Mouse (Mus musculus): ENCODE measurements around the gene Igsf21. TPM values are rescaled to one million over a fixed set of nuclear protein-coding genes. Genes with fewer than 3 reads are reported as not detected.
A peak's percentile ranks its signal among the peaks of the same experiment; 100 is the strongest.

The Igsf21 gene
- polyA plus RNA-seq, 1 experiment from 2014 or later = 30.0 TPM

DNA sequence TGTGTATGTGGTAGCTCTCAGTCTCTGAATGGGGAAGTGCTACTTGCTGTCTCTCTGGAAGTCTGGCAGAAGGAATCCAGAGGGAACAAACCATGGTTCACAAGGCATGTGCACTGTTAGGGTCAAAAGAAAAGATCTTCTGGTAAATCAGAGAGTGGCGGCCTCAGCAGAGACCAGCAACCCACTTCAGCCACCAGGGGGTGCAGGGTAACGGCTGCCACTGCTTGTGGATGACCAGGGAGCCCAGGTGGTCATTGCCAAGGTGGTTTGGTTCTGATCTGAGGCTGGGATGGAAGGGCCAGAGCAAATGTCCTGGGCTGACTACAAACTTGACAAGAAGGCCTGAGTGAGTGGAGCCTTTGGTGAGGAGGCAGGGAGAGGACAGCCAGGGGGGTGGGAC is 150.3 kb downstream of the Igsf21 start:
- Histone ChIP-seq H3K4me1 (ENCODE audit: control insufficient read depth, insufficient read depth, low read length) (peaks cover 7% of the 10 kb centered on the region), H3K4me2 (ENCODE audit: low read length) (no peak overlapping the region), H3K9ac (ENCODE audit: low read length) (no peak overlapping the region), H3K27me3 (replicated peaks; ENCODE audit: control insufficient read depth, insufficient read depth, low read length) (no peaks in the 10 kb centered on the region), H3K36me3 (ENCODE audit: control insufficient read depth, insufficient read depth, low read length) (no peaks in the 10 kb centered on the region), H3K4me3 (ENCODE audit: low read depth, low read length) (no peak overlapping the region), H3K27ac (ENCODE audit: low read depth, low read length) (no peak overlapping the region), H3K9me3 (replicated peaks; ENCODE audit: control insufficient read depth, low read length) (no peaks in the 10 kb centered on the region)
- no peak for DNase-seq (ENCODE audit: low spot score)
- WGBS = 62% methylated on average over 2 of the region's 2 CpGs
- ATAC-seq = no peak

DNA sequence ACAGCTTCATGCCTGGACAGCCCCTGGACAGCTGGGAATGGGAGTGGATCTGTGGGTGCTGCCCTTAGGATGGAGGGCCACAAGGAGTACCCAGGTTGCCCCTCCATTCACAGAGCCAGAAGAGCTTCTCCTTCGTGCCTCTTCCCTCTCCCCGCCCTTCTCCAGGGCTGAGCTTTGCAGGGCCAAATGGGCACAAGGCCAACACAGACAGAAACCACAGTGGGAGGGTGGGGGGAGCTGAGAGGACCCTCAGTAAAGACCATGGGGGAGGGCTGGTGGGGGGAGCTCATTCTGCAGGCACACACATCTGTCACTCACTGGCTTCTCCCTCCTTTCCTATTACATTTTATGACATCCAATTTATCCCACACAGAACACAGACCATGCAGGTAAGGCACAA is 151.7 kb downstream of the Igsf21 start:
- WGBS = 7% methylated on average over 2 of the region's 2 CpGs
- H3K4me1 ChIP-seq (ENCODE audit: control insufficient read depth, insufficient read depth, low read length) = peaks cover 7% of the 10 kb centered on the region
- H3K27ac ChIP-seq (ENCODE audit: low read depth, low read length) = no peak overlapping the region
- no peaks in the 10 kb centered on the region for H3K27me3 ChIP-seq (replicated peaks; ENCODE audit: control insufficient read depth, insufficient read depth, low read length)
- no peak overlapping the region for H3K4me3 ChIP-seq (ENCODE audit: low read depth, low read length)
- H3K9me3 ChIP-seq (replicated peaks; ENCODE audit: control insufficient read depth, low read length) = no peaks in the 10 kb centered on the region
- no peaks in the 10 kb centered on the region for H3K36me3 ChIP-seq (ENCODE audit: control insufficient read depth, insufficient read depth, low read length)
- no peak overlapping the region for H3K9ac ChIP-seq (ENCODE audit: low read length)
- no peak overlapping the region for H3K4me2 ChIP-seq (ENCODE audit: low read length)
- DNase-seq (ENCODE audit: low spot score) (peak; percentile 54), ATAC-seq (no peak)

DNA sequence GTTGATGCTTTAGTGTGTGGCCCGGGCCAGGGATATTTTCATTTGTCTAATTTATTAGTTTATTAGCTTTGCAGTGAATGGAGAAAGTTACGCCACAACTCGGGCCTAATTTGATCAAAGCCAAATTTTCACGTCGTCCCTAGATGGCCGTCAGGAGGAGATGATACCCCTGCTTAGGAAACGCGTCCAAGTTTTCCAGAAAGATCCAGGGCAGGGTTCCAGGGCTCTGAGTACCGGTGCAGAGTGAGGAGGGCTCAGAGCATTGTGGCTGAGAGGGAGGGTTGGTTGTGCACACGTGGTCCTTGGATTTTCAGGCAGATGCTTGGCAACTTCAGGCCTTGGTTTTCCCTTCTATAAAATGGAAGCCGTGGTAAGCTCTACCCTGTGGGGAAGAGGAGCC is 154.2 kb downstream of the Igsf21 start:
- ATAC-seq = no peak
- Histone ChIP-seq H3K27ac (ENCODE audit: low read depth, low read length) (no peak overlapping the region), H3K9me3 (replicated peaks; ENCODE audit: control insufficient read depth, low read length) (no peaks in the 10 kb centered on the region), H3K4me2 (ENCODE audit: low read length) (no peak overlapping the region), H3K4me3 (ENCODE audit: low read depth, low read length) (no peak overlapping the region), H3K9ac (ENCODE audit: low read length) (no peak overlapping the region), H3K27me3 (replicated peaks; ENCODE audit: control insufficient read depth, insufficient read depth, low read length) (no peaks in the 10 kb centered on the region), H3K36me3 (ENCODE audit: control insufficient read depth, insufficient read depth, low read length) (no peaks in the 10 kb centered on the region), H3K4me1 (ENCODE audit: control insufficient read depth, insufficient read depth, low read length) (peaks cover 7% of the 10 kb centered on the region)
- no peak for DNase-seq (ENCODE audit: low spot score)
- 77% methylated on average over 11 of the region's 11 CpGs for WGBS

DNA sequence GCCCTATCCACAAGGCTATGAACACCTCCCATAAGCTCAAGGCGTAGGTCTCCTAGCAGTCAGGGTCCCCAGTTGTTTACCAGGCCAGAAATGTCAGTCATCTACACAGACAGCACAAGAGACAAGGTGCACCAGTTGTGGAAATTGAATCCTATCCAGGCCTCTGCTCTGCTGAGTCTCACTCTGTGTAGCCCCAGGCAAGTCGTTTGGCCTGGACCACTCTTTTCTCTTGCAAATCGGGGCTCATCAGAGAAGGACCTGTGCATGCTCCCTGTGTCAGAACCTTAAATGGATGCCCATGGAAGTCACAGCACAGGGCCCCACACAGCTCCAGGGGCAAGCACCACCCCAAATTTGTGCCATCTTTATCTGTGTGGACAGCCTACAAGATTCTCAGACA is 154.9 kb downstream of the Igsf21 start:
- Histone ChIP-seq H3K4me1 (ENCODE audit: control insufficient read depth, insufficient read depth, low read length) (peaks cover 7% of the 10 kb centered on the region), H3K27ac (ENCODE audit: low read depth, low read length) (no peak overlapping the region), H3K4me3 (ENCODE audit: low read depth, low read length) (no peak overlapping the region), H3K9me3 (replicated peaks; ENCODE audit: control insufficient read depth, low read length) (no peaks in the 10 kb centered on the region), H3K36me3 (ENCODE audit: control insufficient read depth, insufficient read depth, low read length) (no peaks in the 10 kb centered on the region), H3K9ac (ENCODE audit: low read length) (no peak overlapping the region), H3K4me2 (ENCODE audit: low read length) (no peak overlapping the region), H3K27me3 (replicated peaks; ENCODE audit: control insufficient read depth, insufficient read depth, low read length) (no peaks in the 10 kb centered on the region)
- ATAC-seq (no peak), DNase-seq (ENCODE audit: low spot score) (no peak)
- 63% methylated on average over 3 of the region's 3 CpGs for WGBS

DNA sequence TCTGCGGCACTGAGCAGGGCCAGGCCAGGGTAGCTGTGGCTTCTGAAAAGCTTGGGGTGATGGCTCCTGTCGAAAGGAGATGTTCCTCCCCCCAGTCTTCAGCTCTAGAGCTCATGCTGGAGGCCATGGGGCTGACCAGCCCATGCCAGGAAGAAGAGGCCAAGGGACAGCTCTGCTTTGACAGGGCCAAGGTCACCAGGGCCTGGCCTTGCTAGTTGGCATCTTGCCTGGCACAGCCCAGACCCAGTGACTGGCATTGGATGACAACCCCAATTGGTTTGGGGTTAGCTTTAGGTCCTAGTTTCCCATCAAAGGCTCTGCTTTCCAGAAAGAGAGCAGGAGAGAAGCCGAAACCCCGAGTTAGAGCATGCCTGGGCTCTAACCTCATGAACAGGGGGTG is 156.9 kb downstream of the Igsf21 start:
- no peaks in the 10 kb centered on the region for H3K27me3 ChIP-seq (replicated peaks; ENCODE audit: control insufficient read depth, insufficient read depth, low read length)
- no peak for DNase-seq (ENCODE audit: low spot score)
- H3K36me3 ChIP-seq (ENCODE audit: control insufficient read depth, insufficient read depth, low read length) = no peaks in the 10 kb centered on the region
- no peak overlapping the region for H3K9ac ChIP-seq (ENCODE audit: low read length)
- no peaks in the 10 kb centered on the region for H3K9me3 ChIP-seq (replicated peaks; ENCODE audit: control insufficient read depth, low read length)
- no peak overlapping the region for H3K4me2 ChIP-seq (ENCODE audit: low read length)
- whole genome bisulfite sequencing = 91% methylated on average over 4 of the region's 4 CpGs
- H3K4me3 ChIP-seq (ENCODE audit: low read depth, low read length) = no peak overlapping the region
- no peak overlapping the region for H3K27ac ChIP-seq (ENCODE audit: low read depth, low read length)
- ATAC-seq = no peak
- peaks cover 4% of the 10 kb centered on the region for H3K4me1 ChIP-seq (ENCODE audit: control insufficient read depth, insufficient read depth, low read length)

DNA sequence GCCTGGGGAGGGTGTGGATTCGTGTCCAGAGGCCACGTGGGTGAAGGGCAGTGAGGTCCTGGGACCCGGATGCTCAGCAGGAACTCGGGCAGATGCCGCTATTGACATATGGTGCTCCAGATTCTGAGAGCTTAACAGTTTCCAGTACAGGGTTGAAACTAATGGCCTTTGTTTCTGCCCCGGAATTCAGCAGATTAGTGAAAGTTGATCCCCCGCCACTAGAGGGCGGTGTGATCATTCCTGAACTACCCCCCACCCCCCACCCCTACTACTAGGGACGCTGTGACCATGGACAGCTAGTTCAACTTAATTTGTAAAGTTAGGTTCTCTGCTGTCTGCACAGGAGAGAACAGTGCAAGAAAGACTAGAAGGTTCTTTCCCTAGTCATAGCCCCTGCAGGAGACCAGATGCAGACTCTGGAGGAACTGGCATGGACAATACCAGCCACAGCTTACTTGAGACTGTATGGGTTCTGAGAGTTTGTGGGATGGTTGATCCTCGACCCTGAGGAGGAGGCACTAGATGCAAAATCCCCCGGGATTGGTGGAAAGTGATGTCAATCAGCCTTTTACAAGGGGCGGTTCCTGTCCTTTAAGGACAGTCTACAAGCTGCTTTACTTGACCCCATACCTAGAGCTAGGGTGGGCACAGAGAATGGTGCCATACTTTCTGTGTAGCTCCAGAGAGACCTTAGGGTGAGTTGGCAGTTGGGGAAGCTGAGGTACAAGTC is 157.7 kb downstream of the Igsf21 start:
- Histone ChIP-seq H3K9me3 (replicated peaks; ENCODE audit: control insufficient read depth, low read length) (no peaks in the 10 kb centered on the region), H3K4me2 (ENCODE audit: low read length) (no peak overlapping the region), H3K4me1 (ENCODE audit: control insufficient read depth, insufficient read depth, low read length) (peaks cover 7% of the 10 kb centered on the region), H3K4me3 (ENCODE audit: low read depth, low read length) (no peak overlapping the region), H3K27me3 (replicated peaks; ENCODE audit: control insufficient read depth, insufficient read depth, low read length) (no peaks in the 10 kb centered on the region), H3K36me3 (ENCODE audit: control insufficient read depth, insufficient read depth, low read length) (no peaks in the 10 kb centered on the region), H3K27ac (ENCODE audit: low read depth, low read length) (no peak overlapping the region), H3K9ac (ENCODE audit: low read length) (no peak overlapping the region)
- ATAC-seq = no peak
- WGBS = 87% methylated on average over 12 of the region's 12 CpGs
- DNase-seq (ENCODE audit: low spot score) = no peak

DNA sequence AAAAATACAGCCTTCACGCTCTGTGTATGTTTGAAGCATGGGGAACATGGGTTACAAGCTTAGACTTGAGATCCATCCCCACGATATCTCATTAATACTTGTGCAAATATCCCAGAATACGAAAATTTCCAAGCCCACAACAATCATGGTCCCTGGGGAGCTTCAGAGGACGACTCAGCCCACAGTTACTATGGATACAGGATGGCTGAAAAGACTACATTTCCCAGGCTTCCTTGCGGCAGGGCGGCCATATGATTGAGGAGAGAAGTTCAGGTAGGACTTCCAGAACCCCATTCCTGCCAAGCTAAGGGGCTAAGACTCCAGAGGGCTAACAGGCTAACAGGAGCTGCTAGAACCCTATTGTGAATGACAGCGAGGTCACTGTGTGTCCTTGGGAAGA is 160.4 kb downstream of the Igsf21 start:
- Histone ChIP-seq H3K4me1 (ENCODE audit: control insufficient read depth, insufficient read depth, low read length) (peaks cover 11% of the 10 kb centered on the region), H3K4me2 (ENCODE audit: low read length) (no peak overlapping the region), H3K27ac (ENCODE audit: low read depth, low read length) (no peak overlapping the region), H3K9me3 (replicated peaks; ENCODE audit: control insufficient read depth, low read length) (no peaks in the 10 kb centered on the region), H3K4me3 (ENCODE audit: low read depth, low read length) (no peak overlapping the region), H3K27me3 (replicated peaks; ENCODE audit: control insufficient read depth, insufficient read depth, low read length) (no peaks in the 10 kb centered on the region), H3K36me3 (ENCODE audit: control insufficient read depth, insufficient read depth, low read length) (no peaks in the 10 kb centered on the region), H3K9ac (ENCODE audit: low read length) (no peak overlapping the region)
- 61% methylated on average over 7 of the region's 7 CpGs for WGBS
- ATAC-seq (no peak), DNase-seq (ENCODE audit: low spot score) (peak; percentile 51)

DNA sequence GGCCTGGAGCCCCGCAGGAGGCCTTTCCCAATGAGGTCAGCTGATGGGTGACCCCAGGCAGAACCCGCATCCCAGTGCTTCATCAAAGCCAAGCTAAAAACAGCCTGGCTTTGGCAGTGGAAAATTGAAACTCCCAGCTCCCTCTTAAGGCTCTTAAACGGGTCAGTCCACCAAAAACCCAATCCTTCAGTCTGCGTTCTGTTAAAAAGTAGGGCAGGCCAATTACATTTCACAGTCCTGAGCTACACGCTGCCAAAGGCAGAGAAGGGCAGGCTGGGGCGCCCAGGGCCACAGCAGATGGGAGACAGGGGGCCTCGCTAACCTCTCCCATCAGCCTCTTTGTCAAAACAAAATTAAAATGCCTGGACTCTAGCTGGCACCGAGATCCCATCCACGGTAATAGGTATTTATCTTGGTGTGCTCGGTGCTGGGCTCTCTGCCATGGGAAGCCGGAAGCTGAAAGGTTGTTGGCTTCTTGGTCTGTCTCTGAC is 162.0 kb downstream of the Igsf21 start:
- DNase-seq (ENCODE audit: low spot score) (peak; percentile 76), ATAC-seq (peak; percentile 57)
- H3K27ac ChIP-seq (ENCODE audit: low read depth, low read length) = peak overlapping the region; percentile 40; the same call in 1 of the 2 replicates

DNA sequence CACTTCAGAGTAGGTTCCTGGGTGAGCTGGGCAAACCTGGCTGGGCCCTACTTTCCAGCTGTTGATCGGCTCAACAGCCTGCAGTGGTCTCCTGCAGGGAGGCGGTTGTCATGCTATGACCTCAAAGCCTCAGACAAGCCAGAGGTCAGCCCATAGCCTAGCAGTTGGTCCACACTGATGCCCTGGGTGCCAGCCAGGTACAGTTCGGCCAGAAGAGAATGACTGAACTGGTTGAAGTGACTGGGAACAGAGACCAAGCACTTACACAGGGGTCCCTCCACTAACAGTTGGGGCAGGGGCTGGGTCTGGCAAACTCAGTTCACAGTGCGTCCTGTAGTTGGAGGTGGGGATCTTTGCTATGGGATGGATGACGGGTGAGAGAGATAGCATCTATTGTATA is 162.5 kb downstream of the Igsf21 start:
- Histone ChIP-seq H3K9me3 (replicated peaks; ENCODE audit: control insufficient read depth, low read length) (no peaks in the 10 kb centered on the region), H3K36me3 (ENCODE audit: control insufficient read depth, insufficient read depth, low read length) (no peaks in the 10 kb centered on the region), H3K4me3 (ENCODE audit: low read depth, low read length) (no peak overlapping the region), H3K4me1 (ENCODE audit: control insufficient read depth, insufficient read depth, low read length) (peaks cover 11% of the 10 kb centered on the region), H3K9ac (ENCODE audit: low read length) (no peak overlapping the region), H3K27ac (ENCODE audit: low read depth, low read length) (peak overlapping the region; percentile 40; the same call in 1 of the 2 replicates), H3K4me2 (ENCODE audit: low read length) (no peak overlapping the region), H3K27me3 (replicated peaks; ENCODE audit: control insufficient read depth, insufficient read depth, low read length) (no peaks in the 10 kb centered on the region)
- DNase-seq (ENCODE audit: low spot score) = no peak
- no peak for ATAC-seq
- WGBS = 77% methylated on average over 5 of the region's 5 CpGs

More for the DNA sequence above, 162.0 kb downstream of the Igsf21 start:
- H3K9me3 ChIP-seq (replicated peaks; ENCODE audit: control insufficient read depth, low read length) = no peaks in the 10 kb centered on the region
- peaks cover 11% of the 10 kb centered on the region for H3K4me1 ChIP-seq (ENCODE audit: control insufficient read depth, insufficient read depth, low read length)
- no peak overlapping the region for H3K9ac ChIP-seq (ENCODE audit: low read length)
- no peaks in the 10 kb centered on the region for H3K36me3 ChIP-seq (ENCODE audit: control insufficient read depth, insufficient read depth, low read length)
- 22% methylated on average over 11 of the region's 11 CpGs for WGBS
- H3K4me2 ChIP-seq (ENCODE audit: low read length) = no peak overlapping the region
- no peaks in the 10 kb centered on the region for H3K27me3 ChIP-seq (replicated peaks; ENCODE audit: control insufficient read depth, insufficient read depth, low read length)
- H3K4me3 ChIP-seq (ENCODE audit: low read depth, low read length) = no peak overlapping the region
